Mouse (Mus musculus): ENCODE results near the gene Tsc1. TPM values are rescaled to one million over a fixed set of nuclear protein-coding genes. Genes with fewer than 3 reads are reported as not detected.
A peak's percentile ranks its signal among the peaks of the same experiment; 100 is the strongest.

Tsc1 gene
- 10 to 100 TPM; 26.2 to 26.3 TPM for total RNA-seq (2021)

DNA sequence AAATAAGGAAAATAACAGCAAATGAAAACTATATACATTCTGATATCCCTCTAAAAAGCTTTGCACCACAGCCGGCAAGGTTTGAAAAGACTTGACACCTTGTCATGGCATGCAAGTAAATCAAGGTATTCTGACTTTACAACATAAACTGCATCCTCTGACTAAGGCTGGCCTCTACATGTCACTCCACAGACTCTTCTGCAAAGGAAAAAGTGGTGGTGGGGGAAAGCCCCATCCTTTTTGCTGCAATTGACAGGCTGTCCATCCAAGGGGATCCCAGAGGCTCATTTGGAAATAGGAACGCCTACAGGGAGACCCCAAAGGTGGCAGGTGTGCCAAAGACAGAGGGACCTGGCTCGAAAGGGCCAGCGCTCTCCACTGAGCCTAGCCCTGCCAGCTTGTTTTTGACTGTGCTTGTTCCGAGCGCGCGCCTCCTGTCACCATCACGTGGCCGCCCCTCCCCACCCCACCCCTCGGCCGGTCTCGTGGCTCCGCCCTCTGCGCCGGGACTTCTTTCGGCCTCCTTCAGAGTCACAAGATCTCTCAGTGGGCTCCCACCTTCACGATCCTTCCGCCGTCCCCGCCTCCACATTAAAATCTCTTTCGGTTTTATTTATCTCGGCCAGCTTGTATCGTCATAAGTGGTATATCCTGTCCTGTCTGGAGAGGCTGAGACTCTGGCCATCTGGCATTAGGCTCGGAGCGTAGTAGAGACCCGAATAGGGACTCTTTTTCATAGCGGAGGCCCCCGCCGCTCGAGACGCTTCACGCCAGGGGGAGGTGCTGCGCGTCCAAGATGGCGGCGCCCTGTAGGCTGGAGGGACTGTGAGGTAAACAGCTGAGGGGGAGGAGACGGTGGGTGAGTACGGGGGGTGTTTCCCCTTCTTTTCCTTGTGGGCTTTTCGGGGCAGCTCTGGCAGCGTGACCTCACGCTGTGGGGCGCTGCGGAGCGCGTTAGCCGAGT, at the start of gene Tsc1:
TSS of gene Tsc1 (plus strand) at position 768 of the 964 bp plus-strand sequence.
- intact Hi-C loops (cut with DNase I): no loop called here
- DNase-seq: peak; percentile 92 to 97

DNA sequence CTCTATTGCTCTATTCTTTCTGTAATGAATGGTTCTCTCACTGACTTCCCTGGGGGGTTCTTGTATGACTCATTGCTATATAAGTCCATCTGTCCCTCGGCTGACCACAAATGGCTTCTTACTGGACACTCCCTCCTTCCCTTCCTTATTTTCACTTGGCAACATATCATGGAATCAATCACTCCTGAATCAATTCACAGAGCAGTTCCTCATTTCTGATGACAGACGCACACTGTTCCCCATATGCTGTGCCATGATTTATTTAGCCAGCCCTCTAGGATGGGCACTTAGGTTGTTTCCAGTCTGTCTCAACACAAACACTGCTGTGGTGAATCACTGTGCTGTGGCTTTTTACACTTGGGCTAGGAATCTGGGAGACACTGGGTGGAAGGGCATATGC, 49.5 kb upstream of the Tsc1 start:
- no peak for DNase-seq

DNA sequence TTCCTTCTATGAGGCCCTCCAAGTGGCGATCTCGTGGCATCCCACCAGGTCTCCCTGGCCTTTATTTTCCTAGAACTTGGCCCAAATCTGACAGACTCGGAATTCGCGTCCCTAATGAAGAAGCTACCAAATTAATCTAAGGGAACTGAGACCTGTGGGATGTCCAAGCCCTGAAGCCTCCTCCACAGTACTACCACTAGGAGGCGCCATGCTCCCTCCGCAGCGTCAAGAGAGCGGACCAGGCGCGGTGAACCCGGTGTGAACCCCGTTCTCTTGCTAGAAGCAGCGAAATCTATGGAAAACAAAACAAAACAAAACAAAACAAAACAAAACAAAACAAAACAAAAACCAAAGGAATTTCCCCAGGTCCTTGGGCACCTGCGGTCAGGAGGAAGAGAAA, 48.2 kb upstream of the Tsc1 start:
- DNase-seq: peak; percentile 57 to 65
- intact Hi-C loops (cut with DNase I): loop anchor here (1.0 kb wide), 1 partner anchor 29 kb away; no protein-coding TSS in a partner anchor

More for the DNA sequence above, 49.5 kb upstream of the Tsc1 start:
- intact Hi-C loops (cut with DNase I): no loop called here

DNA sequence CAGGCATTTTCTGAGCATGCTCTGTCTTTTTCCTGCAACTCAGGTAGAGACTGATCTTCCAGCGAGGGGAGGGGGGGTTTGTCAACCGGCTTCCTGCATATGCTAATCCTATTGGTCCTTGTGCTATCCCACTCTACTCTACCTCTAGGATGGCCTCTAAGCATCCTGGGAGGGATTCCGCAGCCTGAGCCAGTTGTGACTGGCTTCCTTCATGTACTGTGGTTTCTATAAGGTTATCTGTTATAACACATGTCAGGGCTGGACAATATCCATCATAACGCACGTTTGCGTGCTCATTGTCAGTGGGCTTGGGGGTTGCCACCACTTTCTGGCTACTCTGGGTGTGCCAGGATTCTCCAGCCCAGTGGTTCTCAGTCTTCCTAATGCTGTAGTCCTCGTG, 45.0 kb upstream of the Tsc1 start:
- intact Hi-C loops (cut with DNase I): no loop called here
- DNase-seq: no peak

DNA sequence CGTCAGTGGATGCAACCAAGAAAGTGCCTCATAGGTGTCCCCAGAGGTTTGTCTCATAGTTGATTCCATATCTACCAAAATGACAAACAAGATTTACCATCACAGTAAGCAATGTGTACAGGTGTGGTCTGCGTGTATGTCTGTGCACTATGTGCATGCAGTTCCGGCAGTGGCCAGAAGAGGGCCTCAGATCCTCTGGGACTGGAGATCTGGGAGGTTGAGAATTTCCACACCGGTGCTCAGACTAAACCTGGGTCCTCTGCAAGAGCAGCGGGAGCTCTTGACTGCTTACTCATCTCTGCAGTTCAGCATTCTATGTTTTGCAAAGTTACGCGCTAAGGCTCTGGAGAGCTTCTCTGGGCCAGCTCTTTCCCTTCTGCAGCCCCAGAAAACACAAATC, 44.0 kb upstream of the Tsc1 start:
- intact Hi-C loops (cut with DNase I): no loop called here
- DNase-seq: no peak

DNA sequence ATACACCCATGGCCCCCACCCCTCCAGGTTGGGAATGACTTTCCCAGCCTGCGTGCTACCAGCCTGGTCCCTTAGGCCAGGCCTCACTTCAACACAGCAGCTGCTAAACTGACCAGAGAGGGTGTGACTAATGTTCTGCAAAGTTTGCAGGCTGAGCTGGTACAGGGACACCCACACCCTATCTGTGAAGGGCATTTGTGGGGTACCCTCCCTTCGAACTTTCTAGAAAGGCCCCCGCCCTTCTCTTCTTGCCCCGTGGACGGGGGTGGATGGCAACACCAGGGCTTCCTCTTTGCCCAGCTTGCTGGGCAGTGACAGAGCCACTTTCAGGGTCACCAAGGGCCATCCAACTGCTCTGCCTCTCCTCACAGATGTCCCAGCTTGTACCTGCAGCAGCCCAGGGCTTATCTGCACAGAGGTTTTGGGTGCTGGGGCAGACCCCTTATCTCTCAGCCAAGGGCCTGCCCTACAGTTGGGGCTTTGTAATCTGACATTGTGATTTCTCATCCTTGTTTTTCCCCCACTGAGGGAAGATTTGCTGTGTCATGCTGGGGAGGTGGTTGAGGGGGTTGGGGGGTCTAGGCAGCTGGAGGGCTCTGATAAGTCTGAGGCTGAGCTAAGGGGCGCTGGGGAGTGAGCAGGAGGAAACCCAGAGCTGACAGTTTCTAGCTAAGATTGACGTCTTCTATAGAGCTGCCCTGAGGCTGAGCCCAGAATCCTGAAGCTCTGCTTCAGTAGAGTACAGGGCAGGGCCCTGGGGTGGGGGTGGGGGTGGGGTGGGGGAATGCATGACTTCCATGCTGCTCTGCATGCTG, 43.1 kb upstream of the Tsc1 start:
- no peak for DNase-seq
- intact Hi-C loops (cut with DNase I): no loop called here

DNA sequence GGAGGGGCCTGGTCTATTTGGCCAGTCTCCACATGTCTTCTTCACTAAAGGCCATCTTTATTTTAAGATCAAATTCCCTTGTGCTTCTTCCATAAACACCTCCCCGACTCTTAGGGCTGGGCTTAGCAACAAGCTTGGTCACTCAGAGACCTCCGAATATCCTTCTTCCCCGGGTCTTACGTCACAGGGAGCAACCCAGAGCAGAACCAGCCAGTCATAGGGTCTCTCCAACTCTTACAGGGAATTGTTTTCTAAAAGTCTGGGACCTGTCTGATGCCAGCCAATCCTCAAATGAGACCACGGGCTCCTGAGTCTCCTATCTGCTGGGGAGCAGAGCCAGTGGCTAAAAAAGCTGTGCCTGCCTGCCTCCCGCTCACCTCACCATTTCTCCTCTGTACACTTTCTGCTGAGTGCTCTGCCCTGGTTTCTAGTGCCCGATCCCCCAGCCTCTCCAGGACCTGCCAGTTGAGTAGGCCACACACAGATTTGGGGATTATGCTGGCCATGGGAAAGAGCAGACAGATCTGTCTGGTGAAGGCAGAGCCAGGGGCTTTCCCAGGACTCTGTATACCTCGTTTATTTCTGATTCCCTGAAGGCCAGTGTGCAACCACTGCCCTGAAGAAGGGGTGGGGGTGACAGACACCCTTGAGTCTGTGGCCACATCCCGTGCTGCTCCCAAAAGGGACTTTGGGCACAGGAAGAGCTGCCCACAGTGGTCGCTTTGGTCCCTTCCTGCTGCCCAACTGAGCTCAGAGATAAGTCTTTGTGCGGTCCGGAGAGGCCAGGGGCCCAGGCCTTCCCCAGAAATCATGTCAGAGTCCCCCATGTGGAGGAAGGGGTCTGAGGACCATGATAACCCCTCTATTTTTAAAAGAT, 42.1 kb upstream of the Tsc1 start:
- intact Hi-C loops (cut with DNase I): no loop called here
- DNase-seq: no peak

DNA sequence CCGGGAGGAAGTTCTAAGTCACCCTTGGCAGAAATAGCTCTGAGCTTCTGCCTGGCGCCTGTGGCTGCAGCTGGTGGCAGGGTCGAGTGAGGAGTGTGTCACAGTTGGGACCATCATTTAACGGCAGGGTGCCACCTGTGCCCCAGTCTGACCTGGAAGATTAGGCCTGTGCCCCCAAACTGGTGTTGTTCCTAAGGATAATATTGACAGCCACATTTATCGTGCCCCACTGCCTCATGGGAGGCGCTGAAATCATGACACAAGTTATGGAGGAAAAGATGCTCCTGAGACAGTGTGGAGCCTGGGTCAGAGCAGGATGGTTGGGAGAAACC, 41.5 kb upstream of the Tsc1 start:
- intact Hi-C loops (cut with DNase I): no loop called here

DNA sequence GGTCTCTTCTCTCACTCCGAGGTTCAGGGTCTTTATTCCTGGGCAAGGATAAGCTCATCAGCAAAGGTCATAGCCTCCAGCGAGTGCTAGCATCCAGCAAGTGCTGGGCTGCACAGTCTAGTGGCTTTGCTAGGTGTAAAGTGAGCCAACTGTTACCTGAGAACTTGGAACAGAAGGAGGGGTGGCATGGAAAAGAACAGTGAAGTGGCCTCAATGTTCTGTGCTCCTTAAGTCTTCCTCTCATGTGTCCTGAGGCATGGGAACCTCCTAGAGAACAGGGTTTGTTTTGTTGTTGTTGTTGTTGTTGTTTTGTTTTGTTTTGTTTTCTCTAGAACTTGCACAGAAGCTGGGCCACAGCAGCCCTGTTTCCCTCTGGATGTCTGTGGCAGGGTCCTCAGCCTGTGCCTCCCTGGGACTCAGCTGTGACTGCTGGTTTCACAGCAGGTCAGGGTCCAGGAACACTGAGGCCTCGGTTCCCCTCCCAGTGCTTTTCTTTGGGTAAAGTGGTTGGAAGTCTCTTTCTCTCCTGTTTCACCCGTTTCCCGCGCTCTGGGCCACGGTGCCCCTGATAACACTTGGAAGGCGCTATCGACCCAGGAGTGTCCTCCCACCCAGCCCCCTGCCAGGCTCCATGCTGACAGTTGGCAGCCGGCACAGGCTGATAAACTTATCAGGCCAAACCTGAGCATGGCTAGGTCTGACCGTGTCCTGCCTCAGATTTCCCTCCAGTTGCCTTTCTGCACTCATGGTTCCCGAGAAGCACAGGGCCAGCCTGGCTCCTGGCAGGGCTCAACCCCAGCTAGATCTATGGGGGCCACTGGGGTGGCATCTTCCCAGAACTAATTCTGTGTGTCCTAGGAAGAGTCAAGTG, 39.1 kb upstream of the Tsc1 start:
- DNase-seq: no peak
- intact Hi-C loops (cut with DNase I): no loop called here

More for the DNA sequence above, 41.5 kb upstream of the Tsc1 start:
- DNase-seq: no peak

DNA sequence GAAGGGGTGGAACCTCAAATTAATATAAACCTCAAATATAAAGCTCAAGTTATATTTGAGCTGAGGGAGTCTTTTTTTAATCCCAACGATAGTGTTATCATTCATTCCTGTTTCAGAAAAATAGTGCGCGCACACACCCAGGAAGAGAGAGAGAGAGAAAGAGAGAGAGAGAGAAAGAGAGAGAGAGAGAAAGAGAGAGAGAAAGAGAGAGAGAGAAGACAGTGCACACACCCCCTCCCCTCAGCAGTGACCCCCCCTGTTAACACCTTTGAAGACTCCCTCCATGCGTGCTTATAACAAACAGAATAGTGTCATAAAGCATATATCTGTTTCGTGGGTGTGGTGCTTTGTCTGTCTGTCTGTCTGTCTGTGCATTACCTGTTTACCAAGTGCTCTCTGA, 37.5 kb upstream of the Tsc1 start:
- no peak for DNase-seq
- intact Hi-C loops (cut with DNase I): no loop called here

DNA sequence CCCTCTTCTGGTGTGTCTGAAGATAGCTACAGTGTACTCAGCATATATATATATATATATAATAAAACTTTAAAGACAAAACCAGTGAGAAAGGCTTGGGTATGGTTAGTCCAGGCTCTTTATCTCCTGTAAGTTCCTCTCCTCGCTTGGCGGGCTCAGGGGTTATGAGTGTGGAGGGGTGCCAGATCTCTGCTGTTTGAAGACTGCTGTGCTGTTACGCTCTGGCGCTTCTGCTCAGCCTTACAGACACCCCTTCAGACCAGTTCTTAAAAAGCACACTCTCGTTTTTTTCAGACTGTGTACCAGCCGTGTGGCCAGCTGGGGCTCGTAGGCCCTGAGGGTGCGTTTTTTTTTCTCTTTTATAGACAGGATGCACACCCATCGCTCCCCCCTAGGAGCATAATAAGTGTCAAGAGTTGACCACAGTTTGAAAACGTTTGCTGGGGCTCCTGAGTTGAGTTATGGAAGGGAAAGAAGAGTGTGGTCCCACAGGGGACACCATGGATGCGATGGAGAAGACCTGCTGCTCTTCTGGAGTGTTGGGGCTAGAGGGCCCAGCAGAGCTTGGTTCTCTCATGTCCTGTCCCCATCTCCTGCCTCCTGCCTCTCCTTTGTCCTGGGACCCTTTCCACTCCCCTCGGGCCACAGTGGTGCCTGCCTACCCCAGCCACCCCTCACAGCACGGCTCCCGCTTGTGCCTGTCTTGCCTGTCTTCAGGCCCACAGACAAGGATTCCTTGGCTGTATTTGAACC, 35.1 kb upstream of the Tsc1 start:
- intact Hi-C loops (cut with DNase I): no loop called here
- no peak for DNase-seq

DNA sequence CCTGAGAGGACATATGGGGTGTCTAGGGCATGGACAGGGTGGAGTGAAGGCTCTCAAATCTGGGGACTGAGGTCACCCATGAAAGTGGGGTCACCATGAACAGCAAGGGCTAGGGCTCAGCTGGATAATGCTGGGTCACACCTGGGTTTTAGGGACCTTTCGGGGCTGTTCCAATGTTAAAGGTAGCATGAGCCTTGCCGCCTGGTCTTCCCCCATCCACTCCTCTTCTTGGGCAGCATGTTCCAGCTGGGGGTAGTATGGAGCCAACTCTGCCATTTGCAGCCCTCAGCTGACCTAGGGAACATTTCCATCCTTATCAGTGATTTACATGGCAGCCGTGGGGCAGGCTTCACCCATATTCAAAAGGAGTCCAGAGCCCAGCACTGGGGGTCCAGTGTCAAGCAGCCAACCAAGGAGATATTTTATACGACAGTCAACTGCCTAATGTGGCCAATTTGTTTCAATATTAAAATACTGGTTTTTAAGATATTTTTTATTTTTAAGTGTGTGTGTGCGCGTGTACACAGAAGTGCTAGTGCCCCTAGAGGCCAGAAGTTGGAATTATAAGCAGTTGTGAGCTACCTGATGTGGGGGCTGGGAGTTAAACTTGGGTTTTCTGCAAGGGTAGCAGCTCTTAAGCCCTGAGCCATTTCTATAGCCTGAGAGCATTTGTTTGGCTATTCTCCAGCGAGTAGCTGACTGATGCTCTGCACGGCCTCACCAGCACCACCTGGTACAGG, 34.3 kb upstream of the Tsc1 start:
- DNase-seq: no peak
- intact Hi-C loops (cut with DNase I): no loop called here

DNA sequence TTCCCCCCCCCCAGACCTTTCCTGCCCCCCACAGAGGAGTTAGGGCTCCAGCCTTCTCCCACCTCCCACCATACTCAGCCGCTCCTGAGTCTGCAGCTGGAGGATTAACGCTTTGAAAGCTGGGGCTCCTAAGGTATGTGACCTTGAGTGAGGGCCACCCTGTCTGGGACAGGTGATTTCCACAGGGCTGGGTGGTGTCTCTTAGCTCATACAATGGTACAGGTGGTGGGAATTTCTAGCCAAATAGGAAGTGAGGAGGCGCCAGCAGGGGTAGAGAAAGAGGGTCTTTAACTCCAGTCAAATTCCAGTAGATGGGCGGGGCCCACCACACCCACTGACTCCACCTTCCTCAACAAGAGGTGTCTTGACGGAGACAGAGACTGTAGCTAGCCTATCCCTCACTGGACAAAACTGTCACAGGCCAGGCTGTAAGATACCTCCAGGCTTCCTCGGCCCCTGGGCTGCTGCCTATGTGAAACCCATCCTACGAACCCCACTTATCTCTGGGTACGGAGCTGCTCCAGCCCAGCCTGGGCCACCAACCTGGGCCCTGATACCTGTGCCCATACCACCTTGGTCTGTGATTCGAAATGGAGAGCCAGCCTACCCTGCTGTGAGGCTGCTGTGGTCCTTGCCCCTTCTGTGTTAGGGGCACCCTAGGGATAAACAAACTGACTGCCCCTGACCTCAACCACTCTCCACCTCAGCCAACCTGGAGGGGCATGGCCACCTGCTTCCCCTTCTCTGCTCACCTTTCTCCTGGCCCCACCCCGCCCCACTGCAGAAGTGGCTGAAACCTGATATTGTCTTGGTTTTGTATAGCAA, 33.5 kb upstream of the Tsc1 start:
- DNase-seq: no peak

DNA sequence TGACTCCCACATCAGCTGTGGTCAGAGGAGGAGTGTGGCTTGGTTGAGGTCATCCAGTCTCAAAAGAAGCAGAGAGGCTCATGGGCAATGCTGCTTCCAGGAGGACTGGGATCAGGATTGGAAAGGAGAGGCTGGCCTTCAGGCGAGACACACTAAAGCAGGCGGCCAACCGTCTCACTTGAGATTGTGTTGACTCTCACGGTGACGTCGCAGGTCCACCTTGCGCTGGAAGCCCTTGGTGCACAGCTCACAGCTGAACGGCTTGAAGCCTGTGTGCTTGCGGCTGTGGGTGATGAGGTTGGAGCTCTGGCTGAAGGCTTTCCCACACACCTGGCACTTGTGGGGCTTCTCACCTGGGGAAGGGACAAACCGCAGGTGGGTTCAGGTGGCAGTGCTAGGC, 31.2 kb upstream of the Tsc1 start:
- no peak for DNase-seq
- intact Hi-C loops (cut with DNase I): no loop called here

More for the DNA sequence above, 33.5 kb upstream of the Tsc1 start:
- intact Hi-C loops (cut with DNase I): no loop called here

DNA sequence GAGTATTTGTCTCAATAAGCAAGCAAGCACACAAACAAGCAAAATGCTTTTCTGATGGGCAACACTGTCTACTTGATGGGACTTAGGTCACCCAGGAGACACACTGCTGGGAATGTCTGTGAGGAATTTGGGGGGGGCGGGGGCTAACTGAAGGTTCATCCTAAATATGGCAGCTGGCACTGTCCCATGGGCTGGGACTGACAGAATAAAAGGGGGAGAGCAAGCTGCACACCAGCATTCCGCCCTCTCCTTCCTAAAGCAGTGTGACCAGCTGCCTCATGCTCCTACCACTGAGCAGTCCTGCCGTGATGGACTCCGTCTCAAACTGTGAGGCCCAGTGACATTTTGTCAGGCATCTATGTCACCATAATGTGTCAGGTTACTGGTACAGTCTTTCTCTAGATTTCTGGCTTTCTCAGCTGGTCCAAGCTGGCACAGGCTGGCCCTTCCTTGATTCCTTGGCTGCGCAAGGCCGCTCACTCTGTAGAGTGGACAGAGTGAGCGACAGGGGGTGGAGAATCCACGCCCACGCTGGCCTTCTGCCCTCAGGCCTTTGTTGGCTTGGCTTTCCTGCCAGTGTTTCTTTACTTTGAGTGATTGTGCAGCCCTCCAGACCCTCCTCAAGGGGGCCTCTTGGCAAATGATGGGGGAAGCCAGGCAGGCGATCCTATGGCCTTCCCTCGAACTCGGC, 30.2 kb upstream of the Tsc1 start:
- DNase-seq: no peak
- intact Hi-C loops (cut with DNase I): no loop called here

DNA sequence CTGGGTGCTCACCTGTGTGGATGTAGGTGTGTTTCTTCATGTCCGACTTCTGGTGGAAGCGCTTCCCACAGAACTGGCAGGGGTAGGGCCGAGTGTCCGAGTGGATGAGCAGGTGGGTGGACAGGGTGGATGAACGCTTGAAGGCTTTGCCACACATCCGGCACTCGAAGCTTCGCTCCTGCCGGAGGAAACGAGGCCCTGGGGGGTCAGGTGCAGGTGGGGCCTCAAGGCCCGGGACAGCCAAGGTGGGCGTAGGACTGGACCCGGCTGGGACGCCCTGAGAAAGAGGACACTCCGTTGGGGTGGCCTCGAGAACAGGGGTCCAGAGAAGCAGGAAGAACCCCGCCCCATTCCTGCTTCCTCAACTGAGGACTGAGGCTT, 29.6 kb upstream of the Tsc1 start:
- intact Hi-C loops (cut with DNase I): no loop called here

More for the DNA sequence above, 29.6 kb upstream of the Tsc1 start:
- no peak for DNase-seq

Measured in heart, postnatal 36 days (tissue).